Mouse (Mus musculus) hindbrain, postnatal 0 days (tissue): ENCODE results near the gene Zbtb32. TPM values are rescaled to one million over a fixed set of nuclear protein-coding genes. Genes with fewer than 3 reads are reported as not detected.

Source experiments
- ATAC-seq: fragments of 200-750 bp; cut with Nextera tagmentation; 2 replicates; pipeline ENCODE4 v1.8.0; 2017; ENCODE audit warnings: mild to moderate bottlenecking, moderate TSS enrichment, moderate library complexity
- DNase-seq: peaks from one replicate; pipeline ENCODE4 v3.0.0-alpha.2; 2015; ENCODE audit warnings: low spot score
- H3K27ac ChIP-seq: fragments of 300-500 bp; sonication (generic); 2 replicates; pipeline ENCODE4 v1.5.1; 2014; ENCODE audit warnings: mild to moderate bottlenecking
- H3K27me3 ChIP-seq: fragments of 300-500 bp; sonication (generic); 2 replicates; pipeline ENCODE4 v1.6.1; 2014; ENCODE audit warnings: low read length, mixed read lengths; ENCODE audit not compliant: insufficient read depth
- H3K36me3 ChIP-seq: fragments of 300-500 bp; sonication (generic); 2 replicates; pipeline ENCODE4 v1.6.1; 2014; ENCODE audit warnings: low read length, mixed read lengths; ENCODE audit not compliant: insufficient read depth
- H3K4me1 ChIP-seq: fragments of 300-500 bp; sonication (generic); 2 replicates; pipeline ENCODE4 v1.6.1; 2014; ENCODE audit warnings: antibody characterized with exemption, low read length, mixed read lengths; ENCODE audit not compliant: insufficient read depth
- H3K4me2 ChIP-seq: fragments of 300-500 bp; sonication (generic); 2 replicates; pipeline ENCODE4 v1.6.1; 2014; ENCODE audit warnings: low read depth, mild to moderate bottlenecking, low read length, moderate library complexity, mixed read lengths
- H3K4me3 ChIP-seq: fragments of 300-500 bp; sonication (generic); 2 replicates; pipeline ENCODE4 v1.5.1; 2014; ENCODE audit warnings: low read length
- H3K9ac ChIP-seq: fragments of 300-500 bp; sonication (generic); replicated peaks from 2 replicates; pipeline ENCODE4 v1.6.1; 2014; ENCODE audit warnings: mild to moderate bottlenecking, low read length, moderate library complexity, mixed read lengths
- H3K9me3 ChIP-seq: fragments of 300-500 bp; sonication (generic); 2 replicates; pipeline ENCODE4 v1.6.1; 2016; ENCODE audit warnings: low read length, mixed read lengths
- CTCF ChIP-seq: IDR thresholded peaks from 2 replicates; pipeline ENCODE4 v1.5.1; 2016; ENCODE audit warnings: antibody characterized with exemption, control low read depth, low read depth
- WGBS: fragments of 180-500 bp; shearing (Covaris S2); extraction: QIAGEN DNeasy Blood & Tissue Kit; methylation state at CpG from one replicate; pipeline ENCODE4 v1.1.7; 2014; 5-methylcytosine and 5-hydroxymethylcytosine counted together
- polyA plus RNA-seq: library from polyadenylated mRNA; unstranded; fragments of >200 nt; fragmentation: Nextera tagmentation; extraction: Ambion mirVana; gene quantifications from 2 replicates; pipeline ENCODE4 v1.2.1, GENCODE M21; 2015
- total RNA-seq: library from RNA; depleted of rRNA; stranded (reverse); fragments of >200 nt; gene quantifications from 2 replicates; pipeline ENCODE4 v1.2.3, GENCODE M21; 2014

Zbtb32 gene
- total and polyA plus RNA-seq, 2 experiments from 2014 or later, result 0.18 TPM; not detected in 1

GRCm38 (mm10) chr7:30588676-30589434 lies 9.9 kb downstream of the Zbtb32 start, which contains the start of gene Kmt2b:
Gene Kmt2b (minus strand): TSS chr7:30588726.
- H3K9me3 ChIP-seq, result no peaks in the 10 kb centered on the region
- H3K36me3 ChIP-seq, result peaks cover 21% of the 10 kb centered on the region
- DNase-seq (peak; percentile 98), ATAC-seq (peak; percentile 96)
- H3K9ac ChIP-seq, result peak within 1 kb of the TSS; percentile 99
- H3K4me1 ChIP-seq, result peaks cover 8% of the 10 kb centered on the region
- under 1% methylated on average over 44 of the region's 68 CpGs for WGBS
- H3K27me3 ChIP-seq, result no peaks in the 10 kb centered on the region
- H3K4me3 ChIP-seq, result peak within 1 kb of the TSS; percentile 95
- peak within 1 kb of the TSS; percentile 93 for H3K4me2 ChIP-seq
- peak within 1 kb of the TSS; percentile 96 for H3K27ac ChIP-seq
- TF ChIP-seq CTCF, result no peak

GRCm38 (mm10) chr7:30587842-30588667 lies 10.7 kb downstream of the Zbtb32 start:
- H3K36me3 ChIP-seq, result peaks cover 29% of the 10 kb centered on the region
- peak overlapping the region; percentile 93 for H3K4me2 ChIP-seq
- peak overlapping the region; percentile 99 for H3K9ac ChIP-seq
- ATAC-seq (peak; percentile 24), DNase-seq (peak; percentile 44)
- WGBS, result 1% methylated on average over 62 of the region's 67 CpGs
- no peaks in the 10 kb centered on the region for H3K27me3 ChIP-seq
- H3K9me3 ChIP-seq, result no peaks in the 10 kb centered on the region
- peak overlapping the region; percentile 95 for H3K4me3 ChIP-seq
- TF ChIP-seq CTCF, result no peak
- H3K27ac ChIP-seq, result peak overlapping the region; percentile 96
- H3K4me1 ChIP-seq, result peaks cover 8% of the 10 kb centered on the region

GRCm38 (mm10) chr7:30586455-30587020 lies 12.2 kb downstream of the Zbtb32 start:
- Histone ChIP-seq H3K27me3 (no peaks in the 10 kb centered on the region), H3K4me2 (peak overlapping the region; percentile 93), H3K36me3 (peaks cover 44% of the 10 kb centered on the region), H3K4me1 (peaks cover 8% of the 10 kb centered on the region), H3K9ac (no peak overlapping the region), H3K9me3 (no peaks in the 10 kb centered on the region), H3K27ac (no peak overlapping the region), H3K4me3 (no peak overlapping the region)
- DNase-seq (no peak), ATAC-seq (no peak)
- TF ChIP-seq CTCF, result no peak
- WGBS, result 84% methylated on average over 28 of the region's 28 CpGs

- Histone ChIP-seq H3K36me3 (peaks cover 56% of the 10 kb centered on the region), H3K27me3 (no peaks in the 10 kb centered on the region), H3K27ac (no peak overlapping the region), H3K4me3 (no peak overlapping the region), H3K4me2 (no peak overlapping the region), H3K9ac (no peak overlapping the region), H3K4me1 (peaks cover 8% of the 10 kb centered on the region), H3K9me3 (no peaks in the 10 kb centered on the region)
- no peak for DNase-seq
- TF ChIP-seq CTCF, result no peak
- WGBS, result 95% methylated on average over 7 of the region's 7 CpGs
- no peak for ATAC-seq
Measured at GRCm38 (mm10) chr7:30585170-30585569, 13.5 kb downstream of the Zbtb32 start.

GRCm38 (mm10) chr7:30584339-30584738 lies 14.4 kb downstream of the Zbtb32 start:
- no peak for TF ChIP-seq CTCF
- WGBS, result 92% methylated on average over 10 of the region's 10 CpGs
- Histone ChIP-seq H3K9ac (no peak overlapping the region), H3K4me1 (peaks cover 8% of the 10 kb centered on the region), H3K27me3 (no peaks in the 10 kb centered on the region), H3K9me3 (no peaks in the 10 kb centered on the region), H3K27ac (no peak overlapping the region), H3K4me3 (no peak overlapping the region), H3K36me3 (peaks cover 64% of the 10 kb centered on the region), H3K4me2 (no peak overlapping the region)
- ATAC-seq, result no peak
- no peak for DNase-seq

GRCm38 (mm10) chr7:30581547-30581946 lies 17.2 kb downstream of the Zbtb32 start:
- no peaks in the 10 kb centered on the region for H3K4me1 ChIP-seq
- WGBS, result 98% methylated on average over 16 of the region's 16 CpGs
- H3K4me2 ChIP-seq, result no peak overlapping the region
- H3K36me3 ChIP-seq, result peaks cover 90% of the 10 kb centered on the region
- no peaks in the 10 kb centered on the region for H3K27me3 ChIP-seq
- H3K4me3 ChIP-seq, result no peak overlapping the region
- DNase-seq (no peak), ATAC-seq (no peak)
- H3K9me3 ChIP-seq, result no peaks in the 10 kb centered on the region
- no peak for TF ChIP-seq CTCF
- H3K9ac ChIP-seq, result no peak overlapping the region
- H3K27ac ChIP-seq, result no peak overlapping the region
